Mouse (Mus musculus): ENCODE results near the gene Itga10.
"Not testable (repeated sequence)": the region's sequence is repeated elsewhere in the genome, so short reads cannot be mapped to it uniquely, and the experiment has no call there.

Gene Itga10

GRCm38 (mm10) chr3:96675690-96676089, 30.3 kb downstream of the Itga10 start:
- in situ Hi-C loops (cut with MboI; ENCODE audit: unreplicated experiment in 2 of 2), result no loop called here

GRCm38 (mm10) chr3:96678456-96678855, 33.1 kb downstream of the Itga10 start:
- in situ Hi-C loops (cut with MboI; ENCODE audit: unreplicated experiment in 2 of 2), result no loop called here

GRCm38 (mm10) chr3:96679159-96679674, 33.8 kb downstream of the Itga10 start:
- in situ Hi-C loops (cut with MboI; ENCODE audit: unreplicated experiment in 2 of 2), result no loop called here

- in situ Hi-C loops (cut with MboI; ENCODE audit: unreplicated experiment in 2 of 2), result no loop called here
Observed at GRCm38 (mm10) chr3:96680269-96680956, 35.0 kb downstream of the Itga10 start.

GRCm38 (mm10) chr3:96683496-96683895, 38.1 kb downstream of the Itga10 start:
- in situ Hi-C loops (cut with MboI; ENCODE audit: unreplicated experiment in 2 of 2), result no loop called here

- in situ Hi-C loops (cut with MboI; ENCODE audit: unreplicated experiment in 2 of 2), result no loop called here
Observed at GRCm38 (mm10) chr3:96684151-96684821, 38.9 kb downstream of the Itga10 start.

- in situ Hi-C loops (cut with MboI; ENCODE audit: unreplicated experiment in 2 of 2), result no loop called here
Observed at GRCm38 (mm10) chr3:96684822-96685156, 39.4 kb downstream of the Itga10 start.

- in situ Hi-C loops (cut with MboI; ENCODE audit: unreplicated experiment in 2 of 2), result not testable (repeated sequence)
Observed at GRCm38 (mm10) chr3:96686057-96686456, 40.7 kb downstream of the Itga10 start.

- in situ Hi-C loops (cut with MboI; ENCODE audit: unreplicated experiment in 2 of 2), result no loop called here
Observed at GRCm38 (mm10) chr3:96688854-96689253, 43.5 kb downstream of the Itga10 start.

GRCm38 (mm10) chr3:96690298-96690697, 44.9 kb downstream of the Itga10 start:
- in situ Hi-C loops (cut with MboI; ENCODE audit: unreplicated experiment in 2 of 2), result no loop called here

GRCm38 (mm10) chr3:96692506-96692905, 47.1 kb downstream of the Itga10 start:
- in situ Hi-C loops (cut with MboI; ENCODE audit: unreplicated experiment in 2 of 2), result no loop called here

- in situ Hi-C loops (cut with MboI; ENCODE audit: unreplicated experiment in 2 of 2), result no loop called here
Observed at GRCm38 (mm10) chr3:96693579-96693978, 48.2 kb downstream of the Itga10 start.

GRCm38 (mm10) chr3:96696198-96696765, 50.9 kb downstream of the Itga10 start, which contains the start of gene Pias3:
Gene Pias3 (plus strand): TSS chr3:96696384.
- in situ Hi-C loops (cut with MboI; ENCODE audit: unreplicated experiment in 2 of 2), result no loop called here

GRCm38 (mm10) chr3:96696766-96697732, 51.7 kb downstream of the Itga10 start:
- in situ Hi-C loops (cut with MboI; ENCODE audit: unreplicated experiment in 2 of 2), result no loop called here

GRCm38 (mm10) chr3:96698993-96699690, 53.8 kb downstream of the Itga10 start:
- in situ Hi-C loops (cut with MboI; ENCODE audit: unreplicated experiment in 2 of 2), result no loop called here

- in situ Hi-C loops (cut with MboI; ENCODE audit: unreplicated experiment in 2 of 2), result loop anchor here (5.0 to 10.0 kb wide), 3 partner anchors 33 to 156 kb away; partner anchors contain the start of gene Itga10 (in 1 of the 2)
Observed at GRCm38 (mm10) chr3:96700376-96700775, 55.0 kb downstream of the Itga10 start.

- in situ Hi-C loops (cut with MboI; ENCODE audit: unreplicated experiment in 2 of 2), result loop anchor here (5.0 to 10.0 kb wide), 3 partner anchors 34 to 156 kb away; partner anchors contain the start of gene Itga10 (in 1 of the 2)
Observed at GRCm38 (mm10) chr3:96701003-96701402, 55.6 kb downstream of the Itga10 start.

- in situ Hi-C loops (cut with MboI; ENCODE audit: unreplicated experiment in 2 of 2), result loop anchor here (5.0 to 10.0 kb wide), 4 partner anchors 37 to 162 kb away; partner anchors contain the start of gene Itga10 (in 1 of the 2)
Observed at GRCm38 (mm10) chr3:96704778-96705177, 59.4 kb downstream of the Itga10 start.

- in situ Hi-C loops (cut with MboI; ENCODE audit: unreplicated experiment in 2 of 2), result loop anchor here (5.0 to 10.0 kb wide), 2 partner anchors 161 to 164 kb away; no protein-coding TSS in a partner anchor
Observed at GRCm38 (mm10) chr3:96706217-96706616, 60.8 kb downstream of the Itga10 start.

Data from v-Abl transformed pro-B cells (cell line).